Comparison of ENCODE assay signal across 13 mouse cellular contexts in the genomic region with DNA sequence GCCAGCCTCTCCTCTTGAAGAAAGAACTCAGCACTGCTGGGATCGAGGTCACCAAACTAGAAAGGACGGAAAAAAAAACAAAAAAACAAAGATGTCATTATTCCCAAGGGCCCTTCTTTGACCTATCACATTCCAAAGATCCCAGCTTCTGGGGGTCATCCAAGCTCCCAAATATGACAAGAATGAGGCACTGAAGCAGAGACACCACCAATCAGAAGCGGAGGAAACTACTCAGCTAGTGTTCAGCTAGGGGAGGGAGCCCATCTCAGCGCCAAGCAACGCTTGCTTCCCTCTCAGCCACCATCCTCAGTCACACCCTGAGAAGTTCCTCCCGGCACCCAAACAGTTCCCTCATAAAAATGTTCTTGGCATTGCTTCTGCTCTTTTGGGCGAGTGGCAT.
DNase-seq lines count a peak whose midpoint lies in the region; ATAC-seq and TF ChIP-seq lines count a peak whose summit lies in the region.
"Had no signal": no experiment of that assay in that cellular context is flagged by ENCODE, and none has a peak within 500 bp of the region (broad histone marks: within the 10 kb centered on the region; RNA-seq: fewer than 3 reads in every experiment).

No protein-coding gene starts in this region.

- TF ChIP-seq CTCF in heart, postnatal 0 days (IDR thresholded peaks at IDR 0.05; ENCODE audit: low read depth) = no peak
- no peak for TF ChIP-seq CTCF in midbrain, postnatal 0 days (IDR thresholded peaks at IDR 0.05)

- H3K27ac ChIP-seq in heart, embryonic 12.5 days (ENCODE audit: poor library complexity, severe bottlenecking) = no peak overlapping the region
- no peak overlapping the region for H3K27ac ChIP-seq in heart, postnatal 0 days (ENCODE audit: low read depth)
- H3K27ac ChIP-seq in midbrain, postnatal 0 days (ENCODE audit: low read depth, low read length) = no peak overlapping the region
- no peak overlapping the region for H3K27ac ChIP-seq in neural tube, embryonic 15.5 days (replicated peaks)
- H3K27ac ChIP-seq: liver, embryonic 15.5 days; midbrain, embryonic 15.5 days had no signal

- 65% methylated on average over 7 of the region's 7 CpGs for WGBS in heart, embryonic 12.5 days
- WGBS in heart, postnatal 0 days = 59% methylated on average over 7 of the region's 7 CpGs
- WGBS in midbrain, postnatal 0 days = 76% methylated on average over 7 of the region's 7 CpGs
- WGBS in neural tube, embryonic 15.5 days = 72% methylated on average over 7 of the region's 7 CpGs

- ATAC-seq in heart, embryonic 12.5 days (ENCODE audit: insufficient number of reproducible peaks, low FRiP score) = no peak
- ATAC-seq in heart, postnatal 0 days (ENCODE audit: insufficient read depth, low read depth) = 0 out of 2 replicates have a peak, but pooled peaks have one; percentile 30
- no peak for ATAC-seq in midbrain, postnatal 0 days (ENCODE audit: low FRiP score)
- no peak for ATAC-seq in neural tube, embryonic 15.5 days (ENCODE audit: low FRiP score)
- ATAC-seq: midbrain, embryonic 15.5 days had no signal

- no peak overlapping the region for H3K4me2 ChIP-seq in heart, embryonic 12.5 days
- H3K4me2 ChIP-seq in heart, postnatal 0 days (ENCODE audit: low read depth, low read length) = no peak overlapping the region
- no peak overlapping the region for H3K4me2 ChIP-seq in midbrain, postnatal 0 days (ENCODE audit: low read depth, low read length, poor library complexity, severe bottlenecking)
- no peak overlapping the region for H3K4me2 ChIP-seq in neural tube, embryonic 15.5 days
- H3K4me2 ChIP-seq: liver, embryonic 15.5 days; midbrain, embryonic 15.5 days had no signal

- no peak overlapping the region for H3K4me3 ChIP-seq in heart, embryonic 12.5 days
- H3K4me3 ChIP-seq in heart, postnatal 0 days (ENCODE audit: low read depth, low read length) = no peak overlapping the region
- no peak overlapping the region for H3K4me3 ChIP-seq in midbrain, postnatal 0 days (ENCODE audit: low read depth, low read length)
- H3K4me3 ChIP-seq in neural tube, embryonic 15.5 days (replicated peaks) = no peak overlapping the region
- H3K4me3 ChIP-seq: erythroblast, embryonic 14.5 days; liver, embryonic 15.5 days; midbrain, embryonic 15.5 days had no signal

- no peaks in the 10 kb centered on the region; the same call in 1 of the 2 replicates for H3K4me1 ChIP-seq in heart, embryonic 12.5 days (replicated peaks)
- no peaks in the 10 kb centered on the region for H3K4me1 ChIP-seq in heart, postnatal 0 days (ENCODE audit: control insufficient read depth, insufficient read depth)
- no peaks in the 10 kb centered on the region for H3K4me1 ChIP-seq in midbrain, postnatal 0 days (ENCODE audit: insufficient read depth, low read length)
- H3K4me1 ChIP-seq in neural tube, embryonic 15.5 days = no peaks in the 10 kb centered on the region
- H3K4me1 ChIP-seq: liver, embryonic 15.5 days; midbrain, embryonic 15.5 days had no signal

- H3K9me3 ChIP-seq in heart, embryonic 12.5 days (replicated peaks) = no peaks in the 10 kb centered on the region
- no peaks in the 10 kb centered on the region for H3K9me3 ChIP-seq in heart, postnatal 0 days (replicated peaks; ENCODE audit: control insufficient read depth, low read length)
- no peaks in the 10 kb centered on the region for H3K9me3 ChIP-seq in midbrain, postnatal 0 days (ENCODE audit: low read length)
- no peaks in the 10 kb centered on the region for H3K9me3 ChIP-seq in neural tube, embryonic 15.5 days (replicated peaks)
- H3K9me3 ChIP-seq: liver, embryonic 15.5 days; midbrain, embryonic 15.5 days had no signal

- no peak for TF ChIP-seq EP300 in heart, postnatal 0 days (IDR thresholded peaks at IDR 0.05; ENCODE audit: low read depth)

- H3K27me3 ChIP-seq in heart, embryonic 12.5 days (replicated peaks) = no peaks in the 10 kb centered on the region
- H3K27me3 ChIP-seq in heart, postnatal 0 days (ENCODE audit: control insufficient read depth, insufficient read depth, low read length) = no peaks in the 10 kb centered on the region
- no peaks in the 10 kb centered on the region for H3K27me3 ChIP-seq in midbrain, postnatal 0 days (ENCODE audit: insufficient read depth, low read length)
- H3K27me3 ChIP-seq in neural tube, embryonic 15.5 days (replicated peaks) = no peaks in the 10 kb centered on the region
- H3K27me3 ChIP-seq: liver, embryonic 15.5 days; midbrain, embryonic 15.5 days had no signal

- peak; percentile 98 for DNase-seq in heart, adult 11 months
- DNase-seq in heart, postnatal 0 days (ENCODE audit: low spot score) = peak; percentile 26
- peak; percentile 76 for DNase-seq in kidney, postnatal 14 days
- peak; percentile 46 to 72 for DNase-seq in lung, postnatal 4 days
- no peak for DNase-seq in c-Kit-positive CD71-positive TER-119-positive erythroid progenitor cells, embryonic 14.5 days (ENCODE audit: low spot score)
- no peak for DNase-seq in midbrain, postnatal 0 days (ENCODE audit: low spot score)
- DNase-seq: adrenal gland, postnatal 10 days; cerebellum, postnatal 14 days had no signal

- peaks cover 68% of the 10 kb centered on the region for H3K36me3 ChIP-seq in heart, embryonic 12.5 days
- peaks cover 81% of the 10 kb centered on the region for H3K36me3 ChIP-seq in heart, postnatal 0 days (replicated peaks; ENCODE audit: control insufficient read depth, insufficient read depth, low read length)
- peaks cover 57% of the 10 kb centered on the region for H3K36me3 ChIP-seq in midbrain, postnatal 0 days (ENCODE audit: insufficient read depth, low read length)
- peaks cover 76% of the 10 kb centered on the region for H3K36me3 ChIP-seq in neural tube, embryonic 15.5 days

- no peak overlapping the region for H3K9ac ChIP-seq in heart, embryonic 12.5 days
- H3K9ac ChIP-seq in heart, postnatal 0 days (replicated peaks; ENCODE audit: low read depth, low read length) = no peak overlapping the region
- H3K9ac ChIP-seq in midbrain, postnatal 0 days (replicated peaks; ENCODE audit: low read length, poor library complexity, severe bottlenecking) = no peak overlapping the region
- no peak overlapping the region for H3K9ac ChIP-seq in neural tube, embryonic 15.5 days (replicated peaks)
- H3K9ac ChIP-seq: liver, embryonic 15.5 days; midbrain, embryonic 15.5 days had no signal

Comparison
In these comparisons a context has a peak if more than half of its experiments do, and no peak if none do; other contexts are left out.
1. DNase-seq: peak in heart, adult 11 months (single experiment), heart, postnatal 0 days (single experiment), kidney, postnatal 14 days (single experiment) and lung, postnatal 4 days (2 of 2); none in c-Kit-positive CD71-positive TER-119-positive erythroid progenitor cells, embryonic 14.5 days (single experiment) and midbrain, postnatal 0 days (single experiment).